Mouse (Mus musculus): ENCODE measurements around the gene Actl6b. TPM values are rescaled to one million over a fixed set of nuclear protein-coding genes. Genes with fewer than 3 reads are reported as not detected.
A peak's percentile ranks its signal among the peaks of the same experiment; 100 is the strongest.

Gene Actl6b
- polyA plus RNA-seq, 1 experiment from 2014 or later: 339 TPM

DNA sequence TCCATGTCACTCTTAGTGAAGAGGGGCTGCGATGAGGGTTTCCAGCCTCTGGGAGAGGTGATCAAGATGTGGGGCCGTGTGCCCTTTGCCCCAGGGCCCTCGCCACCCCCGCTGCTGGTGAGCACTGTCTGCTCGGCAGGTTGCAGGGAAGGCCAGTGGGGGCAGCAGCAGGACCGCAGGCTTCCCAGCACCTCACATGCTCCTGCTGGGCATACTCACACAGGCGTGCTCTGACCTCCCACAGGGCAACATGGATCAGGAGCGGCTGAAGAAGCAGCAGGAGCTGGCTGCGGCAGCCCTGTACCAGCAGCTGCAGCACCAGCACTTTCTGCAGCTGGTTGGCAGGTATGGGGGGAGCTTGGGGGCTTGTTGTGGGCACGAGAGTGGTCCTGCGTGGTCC, 30.6 kb upstream of the Actl6b start:
- Histone ChIP-seq H3K4me1 (peaks cover 10% of the 10 kb centered on the region), H3K36me3 (replicated peaks) (peaks cover 86% of the 10 kb centered on the region), H3K27ac (no peak overlapping the region), H3K4me3 (no peak overlapping the region), H3K9me3 (no peaks in the 10 kb centered on the region), H3K9ac (no peak overlapping the region), H3K27me3 (replicated peaks) (no peaks in the 10 kb centered on the region), H3K4me2 (no peak overlapping the region)
- ATAC-seq (replicated peaks): no peak
- 66% methylated on average over 11 of the region's 11 CpGs for WGBS

DNA sequence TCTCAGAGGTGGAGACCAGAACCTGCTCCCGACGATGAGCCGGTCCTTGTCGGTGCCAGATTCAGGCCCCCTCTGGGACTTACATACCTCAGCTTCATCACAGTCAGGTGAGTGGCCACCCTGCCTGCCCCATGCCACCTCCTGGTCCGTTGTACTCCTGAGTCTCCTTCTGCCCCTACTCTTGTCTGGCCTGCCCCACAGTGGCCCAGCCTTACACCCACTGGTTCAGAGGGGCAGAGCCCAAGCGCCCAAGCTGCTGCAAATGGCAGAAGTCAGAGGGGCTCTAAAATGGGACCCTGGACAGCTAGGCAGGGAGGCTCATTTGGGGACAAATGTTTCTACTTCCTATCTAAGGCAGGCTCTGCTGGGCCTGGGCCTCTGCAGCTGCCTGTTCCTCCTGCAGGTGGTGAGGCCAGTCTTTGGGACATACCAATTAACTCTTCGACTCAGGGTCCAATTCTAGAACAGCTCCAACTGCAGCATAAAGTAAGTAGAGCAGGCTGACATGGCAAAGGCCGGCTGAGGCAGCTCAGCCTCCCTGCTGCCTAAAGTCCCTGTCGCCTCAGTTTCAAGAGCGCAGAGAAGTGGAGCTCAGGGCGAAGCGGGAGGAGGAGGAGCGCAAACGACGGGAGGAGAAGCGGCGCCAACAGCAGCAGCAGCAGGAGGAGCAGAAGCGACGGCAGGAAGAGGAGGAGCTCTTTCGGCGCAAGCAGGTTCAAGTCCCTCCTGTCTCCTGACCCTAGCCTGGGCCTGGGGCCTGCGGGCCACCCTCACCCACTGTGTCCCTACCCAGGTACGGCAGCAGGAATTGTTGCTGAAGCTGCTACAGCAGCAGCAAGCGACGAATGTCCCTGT, 29.7 kb upstream of the Actl6b start:
- Histone ChIP-seq H3K4me2 (no peak overlapping the region), H3K27me3 (replicated peaks) (no peaks in the 10 kb centered on the region), H3K36me3 (replicated peaks) (peaks cover 88% of the 10 kb centered on the region), H3K9me3 (no peaks in the 10 kb centered on the region), H3K9ac (no peak overlapping the region), H3K4me3 (no peak overlapping the region), H3K27ac (peak overlapping the region; percentile 17; the same call in 1 of the 2 replicates), H3K4me1 (peaks cover 16% of the 10 kb centered on the region)
- 79% methylated on average over 25 of the region's 25 CpGs for WGBS
- ATAC-seq (replicated peaks): no peak

DNA sequence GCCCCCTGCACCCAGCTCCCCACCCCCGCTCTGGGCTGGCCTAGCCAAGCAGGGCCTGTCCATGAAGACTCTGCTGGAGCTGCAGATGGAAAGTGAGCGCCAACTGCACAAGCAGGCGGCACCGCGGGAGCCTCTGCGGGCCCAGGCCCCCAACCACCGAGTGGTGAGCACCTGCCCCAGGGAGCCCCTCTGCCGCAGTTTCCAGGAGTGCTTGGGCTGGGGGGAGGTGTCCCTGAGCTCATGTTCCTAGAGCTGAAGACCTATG, 29.1 kb upstream of the Actl6b start:
- H3K36me3 ChIP-seq (replicated peaks): peaks cover 88% of the 10 kb centered on the region
- ATAC-seq (replicated peaks): no peak
- H3K27ac ChIP-seq: 0 out of 2 replicates have a peak overlapping the region, but pooled peaks have one; percentile 17

DNA sequence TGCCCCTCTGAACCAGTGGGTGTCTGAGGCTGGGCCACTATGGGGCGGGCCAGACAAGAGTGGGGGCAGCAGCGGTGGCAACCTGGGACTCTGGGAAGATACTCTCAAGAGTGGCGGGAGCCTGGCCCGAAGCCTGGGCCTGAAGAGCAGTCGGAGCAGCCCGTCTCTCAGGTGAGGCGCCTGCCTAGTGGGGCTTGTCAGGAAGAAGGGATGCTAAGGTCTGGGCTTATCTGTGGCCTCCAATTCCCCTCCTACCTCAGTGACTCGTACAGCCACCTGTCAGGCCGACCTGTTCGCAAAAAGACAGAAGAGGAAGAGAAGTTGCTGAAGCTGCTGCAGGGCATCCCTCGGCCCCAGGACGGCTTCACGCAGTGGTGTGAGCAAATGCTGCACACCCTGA, 28.6 kb upstream of the Actl6b start:
- Histone ChIP-seq H3K27ac (0 out of 2 replicates have a peak overlapping the region, but pooled peaks have one; percentile 42), H3K9ac (no peak overlapping the region), H3K9me3 (no peaks in the 10 kb centered on the region), H3K4me3 (no peak overlapping the region), H3K4me2 (no peak overlapping the region), H3K27me3 (replicated peaks) (no peaks in the 10 kb centered on the region), H3K36me3 (replicated peaks) (peaks cover 87% of the 10 kb centered on the region), H3K4me1 (peaks cover 24% of the 10 kb centered on the region)
- 89% methylated on average over 13 of the region's 13 CpGs for WGBS
- no peak for ATAC-seq (replicated peaks)

More for the DNA sequence above, 29.1 kb upstream of the Actl6b start:
- H3K4me3 ChIP-seq: no peak overlapping the region
- H3K4me2 ChIP-seq: no peak overlapping the region
- H3K9ac ChIP-seq: no peak overlapping the region
- peaks cover 19% of the 10 kb centered on the region for H3K4me1 ChIP-seq
- no peaks in the 10 kb centered on the region for H3K9me3 ChIP-seq
- no peaks in the 10 kb centered on the region for H3K27me3 ChIP-seq (replicated peaks)
- WGBS: 80% methylated on average over 8 of the region's 8 CpGs

DNA sequence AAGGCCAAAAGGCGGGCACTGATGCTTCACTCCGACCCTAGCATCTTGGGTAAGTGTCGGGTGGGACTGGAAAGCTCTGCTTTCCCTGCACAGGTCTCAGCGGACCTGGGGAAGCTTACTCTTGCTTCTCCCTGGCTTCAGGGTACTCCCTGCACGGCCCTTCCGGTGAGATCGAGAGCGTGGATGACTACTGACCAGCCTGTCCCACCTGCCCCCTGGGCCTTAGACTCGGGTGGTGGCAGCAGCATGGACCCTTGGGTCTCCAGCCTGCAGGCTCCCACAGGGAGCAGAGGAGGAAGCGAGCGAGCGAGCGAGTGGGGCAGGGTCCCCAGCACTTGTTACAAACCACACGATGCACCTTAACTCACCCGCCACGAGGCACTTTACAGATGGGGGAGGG, 27.8 kb upstream of the Actl6b start:
- Histone ChIP-seq H3K27me3 (replicated peaks) (no peaks in the 10 kb centered on the region), H3K9me3 (no peaks in the 10 kb centered on the region), H3K36me3 (replicated peaks) (peaks cover 86% of the 10 kb centered on the region), H3K9ac (no peak overlapping the region), H3K4me3 (no peak overlapping the region), H3K4me1 (peaks cover 32% of the 10 kb centered on the region), H3K4me2 (no peak overlapping the region), H3K27ac (peak overlapping the region; percentile 42; the same call in 1 of the 2 replicates)
- 71% methylated on average over 16 of the region's 16 CpGs for WGBS
- no peak for ATAC-seq (replicated peaks)

DNA sequence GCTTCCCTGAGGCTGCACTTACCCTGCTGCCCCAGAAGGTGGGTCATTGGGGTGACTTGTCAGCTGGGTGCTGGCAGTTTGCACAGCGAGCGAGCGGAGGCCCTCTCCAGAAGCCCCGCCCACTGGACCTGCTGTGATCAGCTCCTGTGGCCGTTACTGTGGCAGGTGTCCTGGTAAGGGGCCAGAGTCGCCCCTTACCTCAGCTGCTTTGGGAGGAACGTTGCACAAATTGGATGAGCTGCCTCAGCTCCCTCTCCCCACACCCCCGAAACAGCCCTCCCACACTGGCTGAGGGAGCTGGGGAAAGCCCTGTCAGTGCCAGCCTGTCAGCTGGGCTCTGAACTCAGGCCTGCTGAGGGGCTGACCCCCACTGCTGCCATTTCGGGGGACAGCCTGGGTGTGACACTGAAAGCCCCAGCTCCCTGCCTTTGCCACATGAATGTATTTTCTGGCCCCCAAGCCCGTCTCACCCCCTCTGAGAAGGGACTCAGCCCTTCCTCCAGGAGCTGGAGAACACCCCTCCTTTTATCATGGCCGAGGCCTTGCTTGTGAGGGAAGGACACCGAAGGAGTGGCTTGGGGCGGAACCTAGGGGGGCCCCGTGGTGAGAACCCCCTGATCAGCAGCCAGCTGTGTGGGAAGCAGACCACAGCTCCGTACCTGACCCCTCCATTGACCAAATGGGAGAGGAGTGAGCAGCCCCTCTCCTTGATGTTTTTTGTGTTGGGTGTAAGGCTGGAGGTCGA, 27.0 kb upstream of the Actl6b start:
- no peak overlapping the region for H3K4me2 ChIP-seq
- WGBS: 32% methylated on average over 16 of the region's 16 CpGs
- no peak for ATAC-seq (replicated peaks)
- no peak overlapping the region for H3K4me3 ChIP-seq
- no peaks in the 10 kb centered on the region for H3K27me3 ChIP-seq (replicated peaks)
- H3K9me3 ChIP-seq: no peaks in the 10 kb centered on the region
- peak overlapping the region; percentile 67 for H3K27ac ChIP-seq
- peaks cover 78% of the 10 kb centered on the region for H3K36me3 ChIP-seq (replicated peaks)
- no peak overlapping the region for H3K9ac ChIP-seq
- peaks cover 32% of the 10 kb centered on the region for H3K4me1 ChIP-seq

DNA sequence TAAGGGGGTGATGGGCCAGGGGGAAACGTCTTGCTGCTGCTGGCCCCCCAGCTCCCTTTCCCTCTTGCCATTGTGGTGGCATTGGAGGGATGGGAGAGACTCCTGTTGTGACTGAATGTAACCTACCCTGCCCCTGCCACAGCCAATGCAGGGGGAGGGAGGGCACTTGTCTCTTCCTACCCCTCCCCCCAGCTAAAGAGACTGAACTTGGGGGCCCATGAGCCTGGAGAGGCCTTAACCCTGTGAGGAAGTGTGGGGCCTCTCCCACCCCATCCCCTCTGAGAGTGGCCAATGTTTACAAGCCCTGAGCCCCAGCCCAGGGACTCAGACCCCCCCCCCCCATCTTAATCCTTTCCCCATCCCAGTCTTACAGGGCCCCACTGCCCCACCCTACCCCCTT, 25.9 kb upstream of the Actl6b start:
- Histone ChIP-seq H3K27ac (peak overlapping the region; percentile 67), H3K27me3 (replicated peaks) (no peaks in the 10 kb centered on the region), H3K9ac (no peak overlapping the region), H3K4me3 (no peak overlapping the region), H3K4me2 (no peak overlapping the region), H3K4me1 (peaks cover 32% of the 10 kb centered on the region), H3K36me3 (replicated peaks) (peaks cover 71% of the 10 kb centered on the region), H3K9me3 (no peaks in the 10 kb centered on the region)
- WGBS: 41% methylated on average over 1 of the region's 1 CpGs
- ATAC-seq (replicated peaks): no peak

DNA sequence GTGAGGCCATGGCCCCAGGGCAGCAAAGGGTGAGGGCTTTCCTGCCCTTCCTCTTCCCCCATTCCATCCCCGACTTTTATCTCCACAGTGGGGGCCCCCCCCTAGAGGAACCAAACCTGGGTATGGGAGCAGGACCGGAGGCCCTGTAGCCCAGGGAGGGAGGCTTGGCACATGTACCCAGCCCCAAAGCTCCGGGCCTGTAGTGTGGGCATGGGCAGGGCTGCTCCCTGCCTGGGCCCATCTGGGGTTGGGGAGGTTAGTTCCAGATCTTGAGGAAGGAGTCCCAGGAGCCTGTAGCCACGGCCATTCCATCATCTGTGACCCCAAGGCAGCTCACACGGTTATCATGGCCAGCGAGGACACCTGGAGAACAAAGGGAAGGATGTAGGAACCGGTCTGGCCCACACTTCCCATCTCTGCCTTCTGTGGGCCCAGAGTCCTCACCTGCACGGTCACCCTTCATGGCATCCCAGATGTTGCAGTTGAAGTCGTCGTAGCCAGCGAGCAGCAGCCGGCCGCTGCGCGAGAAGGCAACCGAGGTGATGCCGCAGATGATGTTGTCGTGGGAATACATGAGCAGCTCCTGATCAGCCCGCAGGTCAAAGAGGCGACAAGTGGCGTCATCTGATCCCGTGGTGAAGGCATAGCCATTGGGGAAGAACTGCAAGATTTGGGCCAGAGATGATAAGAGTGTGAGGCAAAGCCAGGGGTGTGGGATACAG, 24.9 kb upstream of the Actl6b start:
- peak overlapping the region; percentile 25; the same call in 1 of the 2 replicates for H3K27ac ChIP-seq
- H3K9me3 ChIP-seq: no peaks in the 10 kb centered on the region
- 82% methylated on average over 22 of the region's 22 CpGs for WGBS
- H3K4me3 ChIP-seq: no peak overlapping the region
- peaks cover 61% of the 10 kb centered on the region for H3K36me3 ChIP-seq (replicated peaks)
- H3K4me1 ChIP-seq: peaks cover 32% of the 10 kb centered on the region
- H3K4me2 ChIP-seq: no peak overlapping the region
- no peaks in the 10 kb centered on the region for H3K27me3 ChIP-seq (replicated peaks)
- ATAC-seq (replicated peaks): no peak
- H3K9ac ChIP-seq: no peak overlapping the region

DNA sequence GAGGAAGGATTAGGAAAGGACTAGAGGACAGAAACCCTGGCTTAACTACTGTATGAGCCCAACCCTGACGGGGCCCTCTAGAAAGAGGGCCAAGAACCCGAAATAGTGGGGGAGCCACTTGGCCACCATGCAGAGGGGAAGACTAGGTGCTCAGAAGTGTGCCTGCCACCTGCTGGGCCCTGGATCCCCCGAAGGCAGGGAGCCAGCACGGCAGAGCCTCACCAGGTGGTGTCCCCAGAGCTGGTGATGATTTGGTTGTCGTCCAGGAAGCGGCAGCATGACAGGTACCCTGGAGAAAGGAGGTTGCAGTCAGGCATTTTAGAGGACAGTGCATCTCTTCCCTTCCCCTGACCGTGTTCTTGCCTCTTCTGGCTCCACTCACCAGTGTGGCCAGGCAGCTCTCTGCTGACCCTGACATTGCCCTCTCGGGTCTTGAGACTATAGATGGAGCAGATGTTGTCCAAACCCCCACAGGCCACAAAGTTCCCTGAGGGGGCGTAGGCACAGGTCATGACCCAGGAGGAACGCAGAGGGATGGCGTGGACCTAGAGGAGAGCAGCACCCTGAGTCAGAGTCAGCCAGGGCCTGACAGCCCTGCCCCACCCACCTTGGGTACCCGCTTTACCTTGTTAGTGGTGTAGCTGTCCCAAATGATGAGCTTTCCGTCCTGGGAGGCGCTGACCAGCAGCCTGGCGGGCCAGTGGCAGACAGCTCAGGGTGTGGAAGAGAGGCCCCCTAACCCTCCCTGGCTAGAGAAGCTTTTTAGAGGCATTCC, 23.9 kb upstream of the Actl6b start:
- H3K4me3 ChIP-seq: peak overlapping the region; percentile 0; the same call in 1 of the 2 replicates
- H3K36me3 ChIP-seq (replicated peaks): peaks cover 51% of the 10 kb centered on the region

DNA sequence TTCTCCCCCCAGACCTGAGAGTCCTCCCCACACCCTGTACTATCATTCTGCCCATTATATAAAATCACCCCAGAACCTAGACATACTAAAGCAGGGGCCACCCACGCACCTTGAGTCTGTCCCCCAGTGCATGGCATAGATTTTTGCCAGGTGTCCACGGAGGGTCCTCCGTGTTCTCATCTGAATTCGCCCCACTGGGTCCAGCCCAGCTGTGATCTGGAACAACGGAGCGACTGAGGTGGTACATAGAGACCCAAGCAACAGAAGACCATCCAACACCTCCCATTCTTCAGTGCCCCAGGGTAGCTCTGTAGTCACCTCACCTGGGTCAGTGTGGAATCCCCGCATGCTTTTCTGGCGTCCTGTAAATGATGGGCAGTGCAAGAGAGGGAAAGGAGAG, 23.2 kb upstream of the Actl6b start:
- peak overlapping the region; percentile 73 for H3K4me3 ChIP-seq
- ATAC-seq (replicated peaks): no peak
- WGBS: 61% methylated on average over 8 of the region's 8 CpGs
- H3K9me3 ChIP-seq: no peaks in the 10 kb centered on the region
- peaks cover 45% of the 10 kb centered on the region for H3K36me3 ChIP-seq (replicated peaks)
- peak overlapping the region; percentile 87 for H3K4me2 ChIP-seq
- H3K9ac ChIP-seq: peak overlapping the region; percentile 79
- peak overlapping the region; percentile 94 for H3K27ac ChIP-seq
- no peaks in the 10 kb centered on the region for H3K27me3 ChIP-seq (replicated peaks)
- H3K4me1 ChIP-seq: peaks cover 37% of the 10 kb centered on the region

More for the DNA sequence above, 23.9 kb upstream of the Actl6b start:
- H3K27me3 ChIP-seq (replicated peaks): no peaks in the 10 kb centered on the region
- peaks cover 37% of the 10 kb centered on the region for H3K4me1 ChIP-seq
- H3K9ac ChIP-seq: no peak overlapping the region; the same call in 1 of the 2 replicates
- H3K4me2 ChIP-seq: peak overlapping the region; percentile 87
- no peaks in the 10 kb centered on the region for H3K9me3 ChIP-seq
- WGBS: 73% methylated on average over 15 of the region's 15 CpGs
- H3K27ac ChIP-seq: peak overlapping the region; percentile 94
- no peak for ATAC-seq (replicated peaks)

DNA sequence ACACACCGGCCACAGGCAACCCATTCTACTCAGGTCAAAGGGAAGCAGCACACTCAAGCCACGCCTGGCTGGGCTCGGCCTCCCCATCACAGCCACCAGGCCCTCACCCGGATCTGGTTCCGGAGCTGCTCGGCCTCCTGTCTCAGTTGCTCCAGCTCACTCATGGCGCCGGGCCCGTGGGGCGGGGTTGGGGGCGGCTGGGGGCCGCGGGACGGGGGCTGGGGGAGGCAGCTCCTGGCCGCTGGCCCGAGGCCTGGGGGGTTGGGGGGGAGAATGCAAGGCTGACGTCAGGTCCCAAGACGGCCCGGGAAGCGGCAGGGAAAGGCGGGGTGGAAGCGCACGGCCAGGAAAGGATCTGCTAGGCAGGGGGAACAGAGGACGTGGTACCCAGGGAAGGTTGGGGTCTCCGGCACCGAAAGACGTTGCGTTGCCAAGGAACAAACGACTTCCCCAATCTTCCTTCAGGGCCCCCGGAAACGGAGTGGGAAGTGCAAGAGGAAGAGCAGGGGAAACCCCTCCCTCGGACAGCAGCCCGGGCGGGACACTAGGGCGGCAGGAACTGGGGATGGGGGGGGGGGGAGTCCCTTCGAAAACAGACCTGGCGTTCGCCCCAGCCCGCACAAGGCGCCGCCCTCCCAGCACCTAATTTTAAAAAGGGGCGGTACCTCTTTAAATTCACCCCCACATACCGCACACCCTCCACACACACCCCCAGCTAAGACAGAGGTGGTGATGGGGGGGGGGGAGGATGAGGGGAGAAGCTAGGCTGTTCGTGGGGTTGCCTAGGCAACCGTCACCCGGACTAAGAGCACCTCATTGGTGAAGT, 22.5 kb upstream of the Actl6b start:
- H3K4me3 ChIP-seq: peak overlapping the region; percentile 73
- H3K27ac ChIP-seq: peak overlapping the region; percentile 94
- no peaks in the 10 kb centered on the region for H3K27me3 ChIP-seq (replicated peaks)
- ATAC-seq (replicated peaks): peak; percentile 66
- H3K4me2 ChIP-seq: peak overlapping the region; percentile 87
- no peaks in the 10 kb centered on the region for H3K9me3 ChIP-seq
- WGBS: under 1% methylated on average over 35 of the region's 46 CpGs
- peak overlapping the region; percentile 79 for H3K9ac ChIP-seq
- H3K4me1 ChIP-seq: peaks cover 37% of the 10 kb centered on the region
- H3K36me3 ChIP-seq (replicated peaks): peaks cover 39% of the 10 kb centered on the region

Data from midbrain, embryonic 15.5 days (tissue).